Mouse (Mus musculus) limb, embryonic 11.5 days (tissue): ENCODE measurements around the gene Vmn1r62. TPM values are rescaled to one million over a fixed set of nuclear protein-coding genes. Genes with fewer than 3 reads are reported as not detected.
"Not testable (repeated sequence)": the region's sequence is repeated elsewhere in the genome, so short reads cannot be mapped to it uniquely, and the experiment has no call there.

Experiments used
- ATAC-seq: fragments of 200-750 bp; cut with Nextera tagmentation; 2 replicates; pipeline ENCODE4 v1.8.0; 2017; ENCODE audit warnings: low read depth; ENCODE audit not compliant: insufficient number of reproducible peaks, low FRiP score, low TSS enrichment
- DNase-seq: peaks from one replicate; pipeline ENCODE4 v3.0.0-alpha.2; 2015; ENCODE audit warnings: low spot score
- H3K27ac ChIP-seq: fragments of 300-500 bp; sonication (generic); replicated peaks from 2 replicates; pipeline ENCODE4 v1.5.1; 2014; ENCODE audit warnings: low read depth, mild to moderate bottlenecking, low read length
- H3K27me3 ChIP-seq: fragments of 300-500 bp; sonication (generic); 2 replicates; pipeline ENCODE4 v1.6.1; 2014; ENCODE audit warnings: mild to moderate bottlenecking, low read length, mixed read lengths; ENCODE audit not compliant: control insufficient read depth, insufficient read depth
- H3K36me3 ChIP-seq: fragments of 300-500 bp; sonication (generic); 2 replicates; pipeline ENCODE4 v1.6.1; 2014; ENCODE audit warnings: mild to moderate bottlenecking, low read length, moderate library complexity, mixed read lengths; ENCODE audit not compliant: control insufficient read depth, insufficient read depth
- H3K4me1 ChIP-seq: fragments of 300-500 bp; sonication (generic); 2 replicates; pipeline ENCODE4 v1.6.1; 2014; ENCODE audit warnings: low read length, mixed read lengths; ENCODE audit not compliant: control insufficient read depth, insufficient read depth
- H3K4me2 ChIP-seq: fragments of 300-500 bp; sonication (generic); 2 replicates; pipeline ENCODE4 v1.6.1; 2014; ENCODE audit warnings: low read depth, mild to moderate bottlenecking, moderate library complexity; ENCODE audit not compliant: severe bottlenecking
- H3K4me3 ChIP-seq: fragments of 300-500 bp; sonication (generic); 2 replicates; pipeline ENCODE4 v1.5.1; 2014; ENCODE audit warnings: low read depth, low read length
- H3K9ac ChIP-seq: fragments of 300-500 bp; sonication (generic); 2 replicates; pipeline ENCODE4 v1.6.1; 2014; ENCODE audit warnings: mild to moderate bottlenecking, low read length
- H3K9me3 ChIP-seq: fragments of 300-500 bp; sonication (generic); 2 replicates; pipeline ENCODE4 v1.6.1; 2016; ENCODE audit warnings: low read length; ENCODE audit not compliant: control insufficient read depth
- WGBS: fragments of 180-500 bp; shearing (Covaris S2); extraction: QIAGEN DNeasy Blood & Tissue Kit; methylation state at CpG from one replicate; pipeline ENCODE4 v1.1.7; 2014; 5-methylcytosine and 5-hydroxymethylcytosine counted together
- polyA plus RNA-seq: library from polyadenylated mRNA; unstranded; fragments of >200 nt; fragmentation: Nextera tagmentation; extraction: Ambion mirVana; gene quantifications from 2 replicates; pipeline ENCODE4 v1.2.1, GENCODE M21; 2014

Gene Vmn1r62
- polyA plus RNA-seq: not detected in 2 replicates

- H3K36me3 ChIP-seq, H3K4me3 ChIP-seq, H3K4me1 ChIP-seq, H3K27me3 ChIP-seq, DNase-seq, H3K9ac ChIP-seq, ATAC-seq, H3K27ac ChIP-seq, H3K4me2 ChIP-seq, H3K9me3 ChIP-seq: not testable (repeated sequence)
- no CpG with 5 or more reads among the region's 1 CpGs for WGBS
Observed at GRCm38 (mm10) chr7:5673331-5673730, at the start of gene Vmn1r62. Vmn1r62 (plus strand) TSS chr7:5673631.

Other genes with a start within 250 kb of the Vmn1r62 start
- not detected in 2 replicates for gene Vmn1r59, start 216.9 kb upstream of the Vmn1r62 start, polyA plus RNA-seq
- not detected in 2 replicates for gene Vmn2r28, start 179.7 kb upstream of the Vmn1r62 start, polyA plus RNA-seq
- gene Vmn1r60, start 126.3 kb upstream of the Vmn1r62 start, polyA plus RNA-seq: not detected in 2 replicates
- gene Vmn1r61, start 60.3 kb upstream of the Vmn1r62 start, polyA plus RNA-seq: not detected in 2 replicates
- not detected in 2 replicates for gene Vmn1r63, start 131.8 kb downstream of the Vmn1r62 start, polyA plus RNA-seq
- not detected in 2 replicates for gene Vmn1r64, start 210.9 kb downstream of the Vmn1r62 start, polyA plus RNA-seq